Comparison of ENCODE assay signal across 24 mouse cellular contexts in the genomic region with DNA sequence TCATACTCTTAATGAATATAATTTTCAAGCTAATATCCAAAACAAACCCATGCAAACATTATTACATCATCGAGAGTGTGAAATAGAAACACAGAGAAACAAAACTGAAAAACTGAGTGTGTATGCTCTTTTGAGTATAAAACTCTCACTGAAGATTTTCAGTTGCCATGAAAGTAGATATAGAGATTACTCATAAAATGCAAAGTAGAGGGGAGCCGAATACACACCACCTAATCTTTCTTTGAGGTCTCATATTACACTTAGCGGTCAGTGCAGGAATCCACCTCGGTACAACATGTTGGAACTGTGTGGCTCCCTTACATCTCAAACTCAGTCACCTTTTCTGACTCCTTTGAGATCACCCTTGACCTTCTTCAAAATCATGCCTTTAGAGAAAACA. TPM values are rescaled to one million over a fixed set of nuclear protein-coding genes. Genes with fewer than 3 reads are reported as not detected.
"Had no signal": no experiment of that assay in that cellular context is flagged by ENCODE, and none has a peak within 500 bp of the region (broad histone marks: within the 10 kb centered on the region; RNA-seq: fewer than 3 reads in every experiment).

No protein-coding gene starts in this region.

- H3K9ac ChIP-seq: liver, embryonic 13.5 days; midbrain, embryonic 12.5 days; midbrain, embryonic 15.5 days; neural tube, embryonic 13.5 days had no signal

- H3K27ac ChIP-seq: left cerebral cortex, adult 2 months; liver, embryonic 13.5 days; macrophage; midbrain, embryonic 12.5 days; midbrain, embryonic 15.5 days; neural tube, embryonic 13.5 days had no signal

- H3K4me1 ChIP-seq: liver, embryonic 13.5 days; midbrain, embryonic 12.5 days; midbrain, embryonic 15.5 days; neural tube, embryonic 13.5 days had no signal

- H3K4me2 ChIP-seq: liver, embryonic 13.5 days; midbrain, embryonic 12.5 days; midbrain, embryonic 15.5 days; neural tube, embryonic 13.5 days had no signal

- H3K9me3 ChIP-seq: liver, embryonic 13.5 days; midbrain, embryonic 12.5 days; midbrain, embryonic 15.5 days; neural tube, embryonic 13.5 days had no signal

- DNase-seq: kidney, adult 11 months; kidney, adult 8-10 months; kidney, postnatal 14 days; kidney, postnatal 4 days; layer of hippocampus, postnatal 36 days; liver, embryonic 13.5 days; lung, adult 2 months; right cerebral cortex, adult 18-20 months; right cerebral cortex, postnatal 14 days; right cerebral cortex, postnatal 4 days; thymus, postnatal 4 days had no signal

- ATAC-seq: midbrain, embryonic 15.5 days had no signal

- H3K27me3 ChIP-seq: liver, embryonic 13.5 days; midbrain, embryonic 12.5 days; midbrain, embryonic 15.5 days; neural tube, embryonic 13.5 days had no signal

- H3K36me3 ChIP-seq: liver, embryonic 13.5 days; midbrain, embryonic 12.5 days; midbrain, embryonic 15.5 days; neural tube, embryonic 13.5 days had no signal

- H3K4me3 ChIP-seq: left cerebral cortex, adult 2 months; liver, embryonic 13.5 days; midbrain, embryonic 12.5 days; midbrain, embryonic 15.5 days; neural tube, embryonic 13.5 days had no signal

RNA-seq across cellular contexts. Expression of gene Lipm, which starts 18.9 kb away (rescaled TPM):
- polyA plus RNA-seq: kidney, embryonic 16.5 days; limb, embryonic 11.5 days; liver, adult 2 months; liver, embryonic 13.5 days; liver, embryonic 16.5 days; macrophage; midbrain, embryonic 12.5 days; midbrain, embryonic 15.5 days; neural tube, embryonic 13.5 days; stomach, embryonic 14.5 days had no signal

RNA-seq across cellular contexts. Expression of gene Ankrd22, which starts 46.2 kb away (rescaled TPM):
- polyA plus RNA-seq: limb, embryonic 11.5 days; liver, adult 2 months; midbrain, embryonic 12.5 days; neural tube, embryonic 13.5 days had no signal

RNA-seq across cellular contexts. Expression of gene Lipn, which starts 52.5 kb away (rescaled TPM):
- polyA plus RNA-seq: kidney, embryonic 16.5 days; limb, embryonic 11.5 days; limb, embryonic 14.5 days; liver, adult 2 months; liver, embryonic 13.5 days; liver, embryonic 16.5 days; lung, adult 2 months; lung, embryonic 16.5 days; midbrain, embryonic 12.5 days; midbrain, embryonic 15.5 days; neural tube, embryonic 13.5 days; thymus, postnatal 0 days had no signal
